ENCODE assay signal across 23 mouse cellular contexts in genomic region chr11:46418860-46419259, GRCm38 (mm10). TPM values are rescaled to one million over a fixed set of nuclear protein-coding genes. Genes with fewer than 3 reads are reported as not detected.
"Had no signal": no experiment of that assay in that cellular context is flagged by ENCODE, and none has a peak within 500 bp of the region (broad histone marks: within the 10 kb centered on the region; RNA-seq: fewer than 3 reads in every experiment).

No protein-coding gene starts in this region.

- H3K9ac ChIP-seq: lung, embryonic 15.5 days; midbrain, embryonic 12.5 days; neural tube, embryonic 13.5 days; neural tube, embryonic 15.5 days had no signal

- DNase-seq: lung, adult 18-20 months; lung, postnatal 14 days; midbrain, embryonic 14.5 days; retina, postnatal 1 day; right cerebral cortex, adult 18-20 months; right cerebral cortex, postnatal 25 days; right cerebral cortex, postnatal 4 days; spleen, adult 18-20 months; thymus, adult 18-20 months; thymus, postnatal 14 days; thymus, postnatal 36 days had no signal

- H3K27me3 ChIP-seq: lung, embryonic 15.5 days; midbrain, embryonic 12.5 days; neural tube, embryonic 13.5 days; neural tube, embryonic 15.5 days had no signal

- H3K9me3 ChIP-seq: lung, embryonic 15.5 days; midbrain, embryonic 10.5 days; midbrain, embryonic 12.5 days; neural tube, embryonic 13.5 days; neural tube, embryonic 15.5 days had no signal

- H3K36me3 ChIP-seq: lung, embryonic 15.5 days; midbrain, embryonic 10.5 days; midbrain, embryonic 12.5 days; neural tube, embryonic 13.5 days; neural tube, embryonic 15.5 days had no signal

- H3K27ac ChIP-seq: lung, embryonic 15.5 days; midbrain, embryonic 10.5 days; midbrain, embryonic 12.5 days; neural tube, embryonic 13.5 days; neural tube, embryonic 15.5 days had no signal

- ATAC-seq: lung, postnatal 0 days; midbrain, embryonic 16.5 days had no signal

- H3K4me1 ChIP-seq: lung, embryonic 15.5 days; midbrain, embryonic 10.5 days; midbrain, embryonic 12.5 days; neural tube, embryonic 13.5 days; neural tube, embryonic 15.5 days had no signal

- H3K4me2 ChIP-seq: lung, embryonic 15.5 days; midbrain, embryonic 12.5 days; neural tube, embryonic 13.5 days; neural tube, embryonic 15.5 days had no signal

- H3K4me3 ChIP-seq: lung, embryonic 15.5 days; midbrain, embryonic 10.5 days; midbrain, embryonic 12.5 days; myocyte; neural tube, embryonic 13.5 days; neural tube, embryonic 15.5 days had no signal

RNA-seq across cellular contexts. Expression of gene Fam71b, which starts 22.5 kb away (rescaled TPM):
- total RNA-seq: megakaryocyte-erythroid progenitor cell, adult 5-6 weeks had no signal
- polyA plus RNA-seq: lung, postnatal 0 days; midbrain, embryonic 10.5 days; midbrain, embryonic 12.5 days; midbrain, embryonic 14.5 days; midbrain, embryonic 16.5 days; neural tube, embryonic 11.5 days; neural tube, embryonic 13.5 days; neural tube, embryonic 15.5 days; stomach, embryonic 14.5 days; stomach, embryonic 16.5 days had no signal

RNA-seq across cellular contexts. Expression of gene Itk, which starts 29.5 kb away (rescaled TPM):
- polyA plus RNA-seq: midbrain, embryonic 14.5 days; midbrain, embryonic 16.5 days; neural tube, embryonic 11.5 days; neural tube, embryonic 13.5 days; neural tube, embryonic 15.5 days had no signal

RNA-seq across cellular contexts. Expression of gene Havcr2, which starts 35.9 kb away (rescaled TPM):
- polyA plus RNA-seq: stomach, embryonic 14.5 days had no signal
